Mouse (Mus musculus) CH12.LX (cell line): ENCODE data around the gene Ddah1. TPM values are rescaled to one million over a fixed set of nuclear protein-coding genes. Genes with fewer than 3 reads are reported as not detected.

Experiments used
- DNase-seq: peaks from one replicate; pipeline ENCODE4 v3.0.0-alpha.2; 2013; ENCODE audit errors: extremely low read depth
- H3K27ac ChIP-seq: 2 replicates; pipeline ENCODE4 v1.5.1; 2012; ENCODE audit warnings: low read depth, mild to moderate bottlenecking, control low read depth, moderate library complexity; ENCODE audit not compliant: insufficient read depth
- H3K27me3 ChIP-seq: replicated peaks from 2 replicates; pipeline ENCODE3; 2012; ENCODE audit warnings: inconsistent platforms
- H3K36me3 ChIP-seq, 2 experiments: replicated peaks in 1 of 2; 2 replicates each; pipeline versions ENCODE3 to v1.6.1; 2012; ENCODE audit warnings: inconsistent platforms in 1 of 2, low read length in 1 of 2, mild to moderate bottlenecking in 1 of 2, mixed read lengths in 1 of 2, moderate library complexity in 1 of 2; ENCODE audit not compliant: control insufficient read depth in 1 of 2, insufficient read depth in 1 of 2
- H3K4me1 ChIP-seq, 2 experiments: 2 replicates each; pipeline ENCODE4 v1.6.1; 2012; ENCODE audit warnings: inconsistent platforms in 1 of 2, moderate library complexity in 1 of 2; ENCODE audit not compliant: insufficient read depth in 2 of 2, control insufficient read depth in 1 of 2
- H3K4me2 ChIP-seq: 2 replicates; pipeline ENCODE4 v1.6.1; 2012; ENCODE audit warnings: low read depth, mild to moderate bottlenecking, control low read depth; ENCODE audit not compliant: poor library complexity, insufficient read depth, severe bottlenecking
- H3K4me3 ChIP-seq, 3 experiments: fragments of 150-350 bp in 1 of 3; sonication (generic) in 1 of 3; replicated peaks in 1 of 3; 2 replicates each; pipeline versions ENCODE3 to v1.5.1; 2011 to 2012; ENCODE audit warnings: low read depth in 2 of 3, low read length in 2 of 3, mild to moderate bottlenecking in 2 of 3, moderate library complexity in 2 of 3, control low read depth in 1 of 3, improper control_type of control experiment in 1 of 3, inconsistent platforms in 1 of 3, mixed read lengths in 1 of 3; ENCODE audit not compliant: poor library complexity in 1 of 3
- H3K79me2 ChIP-seq: replicated peaks from 2 replicates; pipeline ENCODE4 v1.6.1; 2012; ENCODE audit warnings: mild to moderate bottlenecking, moderate library complexity; ENCODE audit not compliant: control insufficient read depth, poor library complexity, insufficient read depth, severe bottlenecking; ENCODE audit errors: extremely low read depth
- H3K9ac ChIP-seq: 2 replicates; pipeline ENCODE4 v1.6.1; 2012; ENCODE audit warnings: low read depth, mild to moderate bottlenecking, control low read depth, moderate library complexity; ENCODE audit not compliant: insufficient read depth
- H3K9me3 ChIP-seq: replicated peaks from 2 replicates; pipeline ENCODE3; 2012; ENCODE audit warnings: low read length, inconsistent platforms, mixed read lengths
- BHLHE40 ChIP-seq: IDR thresholded peaks from 2 replicates; pipeline ENCODE4 v1.6.1; 2011; ENCODE audit warnings: mild to moderate bottlenecking, low read depth, low read length, improper control_type of control experiment
- CHD1 ChIP-seq: IDR thresholded peaks from 2 replicates; pipeline ENCODE4 v1.6.1; 2012; ENCODE audit warnings: low read depth, low read length, improper control_type of control experiment, inconsistent platforms
- CHD2 ChIP-seq: IDR thresholded peaks from 2 replicates; pipeline ENCODE4 v1.6.1; 2011; ENCODE audit warnings: low read length, improper control_type of control experiment
- CTCF ChIP-seq, 2 experiments: IDR thresholded peaks in 1 of 2; conservative IDR thresholded peaks in 1 of 2; 2 replicates each; pipeline ENCODE4 v1.5.1; 2011 to 2012; ENCODE audit warnings: low read depth in 2 of 2, low read length in 2 of 2, improper control_type of control experiment in 1 of 2, inconsistent platforms in 1 of 2, mild to moderate bottlenecking in 1 of 2, moderate library complexity in 1 of 2
- E2F4 ChIP-seq: IDR thresholded peaks from 2 replicates; pipeline ENCODE4 v1.6.1; 2011; ENCODE audit warnings: low read depth, low read length, improper control_type of control experiment; ENCODE audit not compliant: insufficient replicate concordance
- ELF1 ChIP-seq: IDR thresholded peaks from 2 replicates; pipeline ENCODE4 v1.6.1; 2014; ENCODE audit warnings: low read depth, mild to moderate bottlenecking, inconsistent platforms, low read length, improper control_type of control experiment
- EP300 ChIP-seq: IDR thresholded peaks from 2 replicates; pipeline ENCODE4 v1.6.1; 2011; ENCODE audit warnings: low read length, improper control_type of control experiment
- ETS1 ChIP-seq: conservative IDR thresholded peaks from 2 replicates; pipeline ENCODE4 v1.6.1; 2012; ENCODE audit warnings: low read depth, mild to moderate bottlenecking, inconsistent platforms, low read length, improper control_type of control experiment, moderate library complexity
- GABPA ChIP-seq: IDR thresholded peaks from 2 replicates; pipeline ENCODE4 v1.6.1; 2012; ENCODE audit warnings: low read depth, low read length, improper control_type of control experiment, inconsistent platforms; ENCODE audit not compliant: insufficient replicate concordance
- HCFC1 ChIP-seq: IDR thresholded peaks from 2 replicates; pipeline ENCODE4 v1.6.1; 2012; ENCODE audit warnings: low read depth, mild to moderate bottlenecking, inconsistent platforms, low read length, improper control_type of control experiment
- IRF4 ChIP-seq: IDR thresholded peaks from 2 replicates; pipeline ENCODE4 v1.6.1; 2014; ENCODE audit warnings: low read depth, mild to moderate bottlenecking, inconsistent platforms, low read length, improper control_type of control experiment
- JUN ChIP-seq: IDR thresholded peaks from 2 replicates; pipeline ENCODE4 v1.6.1; 2011; ENCODE audit warnings: low read depth, mild to moderate bottlenecking, low read length, improper control_type of control experiment, moderate library complexity; ENCODE audit not compliant: insufficient read depth
- JUND ChIP-seq: conservative IDR thresholded peaks from 2 replicates; pipeline ENCODE4 v1.6.1; 2011; ENCODE audit warnings: low read depth, low read length, improper control_type of control experiment
- KAT2A ChIP-seq: IDR thresholded peaks from 2 replicates; pipeline ENCODE4 v1.6.1; 2012; ENCODE audit warnings: low read length, improper control_type of control experiment, inconsistent platforms; ENCODE audit not compliant: insufficient replicate concordance
- MAFK ChIP-seq: IDR thresholded peaks from 2 replicates; pipeline ENCODE4 v1.6.1; 2011; ENCODE audit warnings: low read length, improper control_type of control experiment; ENCODE audit not compliant: insufficient replicate concordance
- MAX ChIP-seq: IDR thresholded peaks from 2 replicates; pipeline ENCODE4 v1.6.1; 2011; ENCODE audit warnings: low read length, improper control_type of control experiment
- MAZ ChIP-seq: IDR thresholded peaks from 2 replicates; pipeline ENCODE4 v1.6.1; 2012; ENCODE audit warnings: low read depth, mild to moderate bottlenecking, inconsistent platforms, low read length, improper control_type of control experiment, moderate library complexity
- MEF2A ChIP-seq: IDR thresholded peaks from 2 replicates; pipeline ENCODE4 v1.6.1; 2014; ENCODE audit warnings: low read depth, mild to moderate bottlenecking, inconsistent platforms, low read length, improper control_type of control experiment, borderline replicate concordance
- MXI1 ChIP-seq: IDR thresholded peaks from 2 replicates; pipeline ENCODE4 v1.6.1; 2011; ENCODE audit warnings: mild to moderate bottlenecking, low read depth, low read length, improper control_type of control experiment
- MYC ChIP-seq: IDR thresholded peaks from 2 replicates; pipeline ENCODE4 v1.6.1; 2011; ENCODE audit warnings: low read depth, mild to moderate bottlenecking, improper control_type of control experiment, low read length
- NELFE ChIP-seq: IDR thresholded peaks from 2 replicates; pipeline ENCODE4 v1.6.1; 2011; ENCODE audit warnings: low read depth, low read length, improper control_type of control experiment
- NRF1 ChIP-seq: IDR thresholded peaks from 2 replicates; pipeline ENCODE4 v1.6.1; 2014; ENCODE audit warnings: low read depth, mild to moderate bottlenecking, inconsistent platforms, low read length, improper control_type of control experiment, moderate library complexity
- PAX5 ChIP-seq: IDR thresholded peaks from 2 replicates; pipeline ENCODE4 v1.6.1; 2012; ENCODE audit warnings: low read length, inconsistent platforms, mixed read lengths
- POLR2A ChIP-seq: IDR thresholded peaks from 2 replicates; pipeline ENCODE4 v1.6.1; 2011; ENCODE audit warnings: low read depth, mild to moderate bottlenecking, improper control_type of control experiment, low read length
- POLR2AphosphoS2 ChIP-seq: IDR thresholded peaks from 2 replicates; pipeline ENCODE4 v1.6.1; 2011; ENCODE audit warnings: low read depth, low read length, improper control_type of control experiment
- RAD21 ChIP-seq: IDR thresholded peaks from 2 replicates; pipeline ENCODE4 v1.6.1; 2011; ENCODE audit warnings: low read depth, mild to moderate bottlenecking, low read length, improper control_type of control experiment, moderate library complexity
- RCOR1 ChIP-seq: conservative IDR thresholded peaks from 2 replicates; pipeline ENCODE4 v1.6.1; 2012; ENCODE audit warnings: low read depth, mild to moderate bottlenecking, inconsistent platforms, low read length, improper control_type of control experiment
- SIN3A ChIP-seq: IDR thresholded peaks from 2 replicates; pipeline ENCODE4 v1.6.1; 2012; ENCODE audit warnings: low read length, improper control_type of control experiment, inconsistent platforms
- SMC3 ChIP-seq: IDR thresholded peaks from 2 replicates; pipeline ENCODE4 v1.6.1; 2011; ENCODE audit warnings: low read depth, low read length, improper control_type of control experiment
- TBP ChIP-seq: conservative IDR thresholded peaks from 2 replicates; pipeline ENCODE4 v1.6.1; 2011; ENCODE audit warnings: low read depth, low read length, improper control_type of control experiment
- TCF12 ChIP-seq: IDR thresholded peaks from 2 replicates; pipeline ENCODE4 v1.6.1; 2014; ENCODE audit warnings: low read depth, mild to moderate bottlenecking, inconsistent platforms, low read length, improper control_type of control experiment
- UBTF ChIP-seq: IDR thresholded peaks from 2 replicates; pipeline ENCODE4 v1.6.1; 2012; ENCODE audit warnings: low read depth, mild to moderate bottlenecking, inconsistent platforms, low read length, improper control_type of control experiment, moderate library complexity
- USF1 ChIP-seq: IDR thresholded peaks from 2 replicates; pipeline ENCODE4 v1.6.1; 2014; ENCODE audit warnings: low read depth, mild to moderate bottlenecking, inconsistent platforms, low read length, improper control_type of control experiment
- USF2 ChIP-seq: conservative IDR thresholded peaks from 2 replicates; pipeline ENCODE4 v1.6.1; 2011; ENCODE audit warnings: low read depth, low read length, improper control_type of control experiment
- ZC3H11A ChIP-seq: IDR thresholded peaks from 2 replicates; pipeline ENCODE4 v1.6.1; 2012; ENCODE audit warnings: low read depth, mild to moderate bottlenecking, inconsistent platforms, low read length, improper control_type of control experiment
- ZKSCAN1 ChIP-seq: IDR thresholded peaks from 2 replicates; pipeline ENCODE4 v1.6.1; 2012; ENCODE audit warnings: low read depth, inconsistent platforms, low read length, improper control_type of control experiment, borderline replicate concordance
- ZMIZ1 ChIP-seq: IDR thresholded peaks from 2 replicates; pipeline ENCODE4 v1.6.1; 2012; ENCODE audit warnings: low read depth, mild to moderate bottlenecking, inconsistent platforms, low read length, improper control_type of control experiment
- ZNF384 ChIP-seq: IDR thresholded peaks from 2 replicates; pipeline ENCODE4 v1.6.1; 2012; ENCODE audit warnings: low read depth, low read length, improper control_type of control experiment, inconsistent platforms
- dilution Hi-C: fragments of 300-500 bp; cut with MboI; formaldehyde crosslinking; loops from 2 replicates; pipeline ENCODE4 v1.14.3; 2020; ENCODE audit warnings: low sequenced_read_pairs; ENCODE audit not compliant: extremely low pct_unique_long_range_greater_than_20kb, extremely low pct_ligation_motif_present
- in situ Hi-C: fragments of 300-500 bp; cut with MboI; formaldehyde crosslinking; loops from 3 replicates; pipeline ENCODE4 v1.14.3; 2019; ENCODE audit warnings: low sequenced_read_pairs, low pct_ligation_motif_present, low pct_unique_long_range_greater_than_20kb, mixed read lengths
- polyA plus RNA-seq: library from polyadenylated mRNA; unstranded; fragments of >175 nt; gene quantifications from 2 replicates; pipeline ENCODE4 v1.2.1, GENCODE M21; 2012; ENCODE audit warnings: low read depth; ENCODE audit not compliant: insufficient read length
- total RNA-seq, 2 experiments: library from RNA; depleted of rRNA; stranded (reverse); fragments of 300-350 nt in 1 of 2; fragments of >200 nt in 1 of 2; gene quantifications; 2 replicates each; pipeline ENCODE4 v1.2.3; 2012 to 2014

Gene Ddah1
- total and polyA plus RNA-seq, 3 experiments = not detected

DNA sequence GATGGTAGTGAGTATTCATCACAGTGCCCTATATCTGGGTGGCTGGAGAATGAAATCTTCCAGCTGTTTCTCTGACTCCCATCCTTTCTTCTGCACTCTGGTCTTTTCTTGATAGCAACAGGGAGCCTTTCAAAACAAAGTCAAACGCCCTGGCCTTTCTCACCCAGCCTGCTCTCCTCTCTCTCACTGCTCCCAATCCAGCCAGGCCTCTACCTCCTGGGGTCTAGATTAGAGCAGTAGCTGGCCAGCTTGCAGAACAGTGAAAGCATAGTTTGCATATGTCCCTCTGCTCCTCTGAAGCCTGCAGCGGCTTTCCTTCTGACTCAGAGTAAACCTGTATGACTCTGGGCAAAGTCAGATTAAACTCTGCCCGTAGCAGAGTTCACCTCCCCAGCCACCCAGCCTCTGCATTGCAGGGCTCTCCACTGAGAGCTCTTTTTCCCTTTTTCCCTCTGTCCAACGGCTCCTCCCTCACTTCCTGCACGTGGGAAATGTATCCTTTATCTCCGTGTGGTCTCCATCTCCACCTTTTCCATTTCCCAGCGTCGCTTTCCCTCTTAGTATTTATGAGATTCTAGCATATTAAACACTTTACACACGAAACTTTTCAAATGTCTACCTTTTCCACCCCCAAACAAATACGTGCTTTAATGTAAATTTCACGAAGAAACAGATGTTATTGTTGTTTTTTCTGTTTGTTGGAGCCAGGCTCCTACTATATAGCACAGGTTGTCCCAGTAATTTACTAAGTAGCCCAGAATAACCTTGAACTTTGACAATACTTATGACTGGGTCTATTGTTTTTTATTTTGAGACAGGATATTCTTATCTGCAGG lies 163.8 kb downstream of the Ddah1 start, which contains the start of gene Bcl10:
Gene Bcl10 (plus strand): TSS at position 786 of the 836 bp plus-strand sequence.
- DNase-seq = peak; percentile 79
- in situ Hi-C loops = loop anchor here (25.0 kb wide), 1 partner anchor 510 kb away; no protein-coding TSS in a partner anchor
- Histone ChIP-seq H3K9ac (peak within 1 kb of the TSS; percentile 60), H3K27ac (no peak within 1 kb of the TSS), H3K79me2 (peaks cover 25% of the 10 kb centered on the region), H3K4me3 (peak within 1 kb of the TSS; percentile 8 to 74 (median 39)), H3K9me3 (peaks cover 16% of the 10 kb centered on the region), H3K4me1 (peaks cover 9 to 48% of the 10 kb centered on the region in 2 experiments), H3K27me3 (no peaks in the 10 kb centered on the region), H3K4me2 (peak within 1 kb of the TSS; percentile 71)
- TF ChIP-seq USF2 (no peak), RCOR1 (no peak), E2F4 (no peak), MYC (no peak), SMC3 (no peak), IRF4 (peak; percentile 95), PAX5 (no peak), TCF12 (peak; percentile 51; the same call in 1 of the 2 replicates), ZKSCAN1 (no peak), CHD2 (no peak), TBP (no peak), ELF1 (no peak), POLR2A (no peak), ETS1 (peak; percentile 47; the same call in 1 of the 2 replicates), MAZ (no peak), CTCF (conservative IDR thresholded peaks at IDR 0.05 in 1 of 2, IDR thresholded peaks at IDR 0.05 in 1 of 2; ENCODE audit: low read depth in 2 of 2, low read length in 2 of 2) (no peak), NELFE (no peak; the same call in 1 of the 2 replicates), KAT2A (no peak), SIN3A (peak; percentile 52; the same call in 1 of the 2 replicates), ZMIZ1 (peak; percentile 11; the same call in 1 of the 2 replicates), JUND (peak; percentile 79), RAD21 (no peak), MEF2A (peak; percentile 67; the same call in 1 of the 2 replicates), EP300 (peak; percentile 86), JUN (peak; percentile 55), POLR2AphosphoS2 (no peak), ZNF384 (no peak), ZC3H11A (no peak), GABPA (no peak), MAFK (0 out of 2 replicates have a peak, but pooled peaks have one; percentile 54), UBTF (0 out of 2 replicates have a peak, but pooled peaks have one; percentile 23), USF1 (no peak), MXI1 (no peak; the same call in 1 of the 2 replicates), NRF1 (no peak), CHD1 (no peak), BHLHE40 (peak; percentile 70), HCFC1 (no peak), MAX (no peak)
- TF ChIP-seq, all 38 proteins: peak for 12
- H3K36me3 ChIP-seq = peaks cover 3 to 17% of the 10 kb centered on the region in 2 experiments
- dilution Hi-C loops = no loop called here
